Mouse (Mus musculus): ENCODE measurements around the gene Cfap73. TPM values are rescaled to one million over a fixed set of nuclear protein-coding genes. Genes with fewer than 3 reads are reported as not detected.
A peak's percentile ranks its signal among the peaks of the same experiment; 100 is the strongest.

The Cfap73 gene
- polyA plus RNA-seq, 1 experiment: not detected

DNA sequence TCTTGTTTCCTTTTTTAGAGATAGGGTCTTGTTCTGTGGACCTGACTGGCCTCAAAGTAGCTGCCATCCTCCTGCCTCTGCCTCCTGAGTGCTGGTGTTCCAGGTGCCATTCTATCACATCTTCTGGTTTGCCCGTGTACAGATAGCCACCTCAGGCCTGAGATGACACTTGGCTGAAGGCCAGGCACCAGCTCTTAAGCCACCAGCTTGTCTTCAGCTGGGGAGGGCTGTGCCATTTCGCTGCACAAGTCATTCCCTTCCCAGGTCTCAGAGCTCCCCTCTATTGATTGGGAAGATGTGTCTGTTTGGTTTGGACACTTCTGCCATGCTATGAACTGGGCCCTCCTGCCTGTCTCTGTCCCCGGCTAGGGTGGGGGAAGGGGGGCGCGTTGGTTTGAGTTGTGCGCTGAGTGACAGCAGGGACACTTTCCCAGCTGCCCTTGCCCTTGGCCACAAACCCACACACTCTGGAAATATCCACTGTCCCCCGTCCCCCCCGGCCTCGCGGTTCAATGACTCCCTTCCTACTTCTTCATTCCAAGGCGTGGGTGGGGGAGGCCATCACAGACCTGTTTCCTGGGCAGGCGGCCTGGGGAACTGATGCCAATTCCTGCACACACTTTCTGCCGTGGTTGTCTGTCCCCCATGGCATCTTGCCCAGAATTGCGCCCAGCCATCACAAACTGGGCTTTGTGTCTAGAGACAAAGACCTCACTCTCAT is 9.5 kb upstream of the Cfap73 start:
- H3K4me3 ChIP-seq (replicated peaks; ENCODE audit: control insufficient read depth, low read depth, low read length): no peak overlapping the region
- no peak overlapping the region for H3K27ac ChIP-seq (ENCODE audit: control insufficient read depth, insufficient read depth, low read depth, low read length, poor library complexity)
- peaks cover 2% of the 10 kb centered on the region for H3K4me1 ChIP-seq (ENCODE audit: control insufficient read depth, insufficient read depth, low read length)
- WGBS: 5% methylated on average over 14 of the region's 14 CpGs
- TF ChIP-seq CTCF (IDR thresholded peaks at IDR 0.05; ENCODE audit: control insufficient read depth, insufficient read depth, low read length) (no peak), POLR2A (IDR thresholded peaks at IDR 0.05; ENCODE audit: borderline replicate concordance, control insufficient read depth, low read depth, low read length) (no peak)

DNA sequence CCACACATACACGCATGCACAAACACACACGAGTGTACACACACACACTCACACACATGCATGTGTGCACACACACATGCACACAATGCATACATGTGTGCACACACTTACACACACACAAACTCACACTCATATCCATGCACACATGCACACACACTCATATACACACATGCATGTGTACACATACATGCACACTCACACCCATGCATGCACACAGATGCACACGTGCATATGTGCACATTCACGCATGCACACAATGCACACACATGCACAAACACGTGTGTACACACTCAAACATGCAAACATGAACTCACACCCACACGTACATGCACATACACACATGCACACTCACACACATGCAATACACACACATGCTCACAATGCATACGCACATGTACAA is 6.1 kb upstream of the Cfap73 start:
- TF ChIP-seq POLR2A (IDR thresholded peaks at IDR 0.05; ENCODE audit: borderline replicate concordance, control insufficient read depth, low read depth, low read length) (no peak), CTCF (IDR thresholded peaks at IDR 0.05; ENCODE audit: control insufficient read depth, insufficient read depth, low read length) (no peak)
- no peak overlapping the region for H3K4me3 ChIP-seq (replicated peaks; ENCODE audit: control insufficient read depth, low read depth, low read length)
- 85% methylated on average over 7 of the region's 7 CpGs for WGBS
- H3K27ac ChIP-seq (ENCODE audit: control insufficient read depth, insufficient read depth, low read depth, low read length, poor library complexity): no peak overlapping the region
- H3K4me1 ChIP-seq (ENCODE audit: control insufficient read depth, insufficient read depth, low read length): peaks cover 2% of the 10 kb centered on the region

DNA sequence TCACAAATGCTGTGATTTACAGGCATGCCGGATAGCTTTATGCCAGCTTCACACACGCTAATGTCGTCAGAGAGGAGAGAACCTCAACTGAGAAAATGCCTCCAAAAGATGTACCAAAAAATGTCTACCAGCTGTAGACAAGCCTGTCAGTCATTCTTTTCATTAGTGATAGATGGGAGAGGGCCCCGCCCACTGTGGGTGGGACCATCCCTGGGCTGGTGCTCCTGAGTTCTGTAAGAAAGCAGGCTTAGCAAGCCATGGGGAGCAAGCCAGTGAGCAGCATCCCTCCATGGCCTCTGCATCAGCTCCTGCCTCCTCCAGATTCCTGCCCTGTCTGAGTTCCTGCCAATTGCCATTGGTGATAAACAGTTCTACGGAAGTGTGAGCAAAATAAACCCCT is 1.6 kb upstream of the Cfap73 start:
- H3K4me1 ChIP-seq (ENCODE audit: control insufficient read depth, insufficient read depth, low read length): peaks cover 2% of the 10 kb centered on the region
- WGBS: 86% methylated on average over 5 of the region's 5 CpGs

GRCm38 (mm10) chr5:120634860-120635259 is 825 bp upstream of the Cfap73 start:
- 33% methylated on average over 5 of the region's 5 CpGs for WGBS
- H3K4me3 ChIP-seq (replicated peaks; ENCODE audit: control insufficient read depth, low read depth, low read length): no peak overlapping the region
- H3K4me1 ChIP-seq (ENCODE audit: control insufficient read depth, insufficient read depth, low read length): no peaks in the 10 kb centered on the region
- H3K27ac ChIP-seq (ENCODE audit: control insufficient read depth, insufficient read depth, low read depth, low read length, poor library complexity): no peak overlapping the region
- TF ChIP-seq POLR2A (IDR thresholded peaks at IDR 0.05; ENCODE audit: borderline replicate concordance, control insufficient read depth, low read depth, low read length): no peak
- no peak for TF ChIP-seq CTCF (IDR thresholded peaks at IDR 0.05; ENCODE audit: control insufficient read depth, insufficient read depth, low read length)

More for the DNA sequence above, 1.6 kb upstream of the Cfap73 start:
- no peak overlapping the region for H3K27ac ChIP-seq (ENCODE audit: control insufficient read depth, insufficient read depth, low read depth, low read length, poor library complexity)
- TF ChIP-seq CTCF (IDR thresholded peaks at IDR 0.05; ENCODE audit: control insufficient read depth, insufficient read depth, low read length) (no peak), POLR2A (IDR thresholded peaks at IDR 0.05; ENCODE audit: borderline replicate concordance, control insufficient read depth, low read depth, low read length) (no peak)
- H3K4me3 ChIP-seq (replicated peaks; ENCODE audit: control insufficient read depth, low read depth, low read length): no peak overlapping the region

DNA sequence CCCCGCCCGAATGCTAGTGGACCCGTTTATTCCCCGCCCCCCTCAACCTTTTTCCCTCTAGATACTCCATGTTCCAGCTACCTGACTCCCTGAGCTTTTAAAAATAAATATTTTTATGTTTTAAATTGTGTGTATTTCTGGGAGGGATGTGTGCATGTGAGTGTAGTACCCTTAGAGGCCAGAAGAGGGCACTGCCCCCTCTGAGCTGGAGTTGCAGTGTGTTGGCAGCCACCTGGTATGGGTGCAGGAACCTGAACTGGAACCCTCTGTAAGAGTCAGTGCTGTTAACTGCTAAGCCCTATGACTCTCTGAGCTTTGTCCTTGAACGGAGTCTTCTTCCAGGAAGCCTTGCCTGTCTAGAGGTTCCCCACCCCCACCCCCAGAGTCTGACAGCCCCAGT is 2.1 kb downstream of the Cfap73 start:
- no peak overlapping the region for H3K27ac ChIP-seq (ENCODE audit: control insufficient read depth, insufficient read depth, low read depth, low read length, poor library complexity)
- no peaks in the 10 kb centered on the region for H3K4me1 ChIP-seq (ENCODE audit: control insufficient read depth, insufficient read depth, low read length)
- H3K4me3 ChIP-seq (replicated peaks; ENCODE audit: control insufficient read depth, low read depth, low read length): no peak overlapping the region
- no peak for TF ChIP-seq POLR2A (IDR thresholded peaks at IDR 0.05; ENCODE audit: borderline replicate concordance, control insufficient read depth, low read depth, low read length)
- peak; percentile 23; the same call in 1 of the 2 replicates for TF ChIP-seq CTCF (IDR thresholded peaks at IDR 0.05; ENCODE audit: control insufficient read depth, insufficient read depth, low read length)
- WGBS: 84% methylated on average over 5 of the region's 5 CpGs

DNA sequence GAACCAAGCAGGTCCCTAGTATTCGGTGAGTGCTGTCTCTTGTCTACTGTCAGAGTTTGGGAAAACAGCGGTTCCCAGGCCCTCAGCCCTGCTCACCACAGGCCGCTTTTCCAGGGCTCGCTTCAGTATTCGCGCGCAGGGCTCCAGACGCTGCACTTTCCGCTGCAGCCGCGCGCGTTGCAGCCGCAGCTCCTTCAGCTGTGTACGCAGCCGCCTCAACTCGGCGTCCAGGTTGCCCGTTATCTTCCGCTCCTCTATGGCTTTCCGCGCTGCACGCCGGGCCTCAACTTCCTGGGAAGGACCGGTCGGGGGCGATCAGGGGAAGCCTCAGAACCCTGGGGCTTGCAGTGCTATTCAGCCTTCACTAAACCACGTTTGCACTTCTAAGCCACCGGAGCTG is 2.9 kb downstream of the Cfap73 start:
- no peak overlapping the region for H3K4me3 ChIP-seq (replicated peaks; ENCODE audit: control insufficient read depth, low read depth, low read length)
- H3K27ac ChIP-seq (ENCODE audit: control insufficient read depth, insufficient read depth, low read depth, low read length, poor library complexity): no peak overlapping the region
- 14% methylated on average over 29 of the region's 29 CpGs for WGBS
- H3K4me1 ChIP-seq (ENCODE audit: control insufficient read depth, insufficient read depth, low read length): no peaks in the 10 kb centered on the region
- TF ChIP-seq CTCF (IDR thresholded peaks at IDR 0.05; ENCODE audit: control insufficient read depth, insufficient read depth, low read length) (no peak), POLR2A (IDR thresholded peaks at IDR 0.05; ENCODE audit: borderline replicate concordance, control insufficient read depth, low read depth, low read length) (no peak)

DNA sequence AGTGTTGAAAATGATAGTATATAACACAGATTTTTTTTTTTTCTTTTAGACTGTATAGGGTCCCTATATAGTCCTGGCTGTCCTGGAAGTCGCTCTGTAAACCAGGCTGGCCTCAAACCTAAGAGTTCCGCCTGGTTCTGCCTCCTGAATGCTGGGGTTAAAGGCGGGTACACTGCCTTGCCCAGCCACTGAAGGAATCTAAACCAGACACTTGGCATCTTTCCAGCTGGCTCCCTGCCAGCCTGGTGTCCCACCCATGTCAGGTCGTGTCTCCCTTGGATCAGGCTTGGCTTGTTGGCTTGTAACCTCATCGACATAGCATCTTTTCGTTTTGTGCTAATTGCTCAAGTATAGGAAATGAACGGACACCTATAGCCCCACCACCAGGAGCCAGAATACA is 5.4 kb downstream of the Cfap73 start:
- 57% methylated on average over 7 of the region's 7 CpGs for WGBS

DNA sequence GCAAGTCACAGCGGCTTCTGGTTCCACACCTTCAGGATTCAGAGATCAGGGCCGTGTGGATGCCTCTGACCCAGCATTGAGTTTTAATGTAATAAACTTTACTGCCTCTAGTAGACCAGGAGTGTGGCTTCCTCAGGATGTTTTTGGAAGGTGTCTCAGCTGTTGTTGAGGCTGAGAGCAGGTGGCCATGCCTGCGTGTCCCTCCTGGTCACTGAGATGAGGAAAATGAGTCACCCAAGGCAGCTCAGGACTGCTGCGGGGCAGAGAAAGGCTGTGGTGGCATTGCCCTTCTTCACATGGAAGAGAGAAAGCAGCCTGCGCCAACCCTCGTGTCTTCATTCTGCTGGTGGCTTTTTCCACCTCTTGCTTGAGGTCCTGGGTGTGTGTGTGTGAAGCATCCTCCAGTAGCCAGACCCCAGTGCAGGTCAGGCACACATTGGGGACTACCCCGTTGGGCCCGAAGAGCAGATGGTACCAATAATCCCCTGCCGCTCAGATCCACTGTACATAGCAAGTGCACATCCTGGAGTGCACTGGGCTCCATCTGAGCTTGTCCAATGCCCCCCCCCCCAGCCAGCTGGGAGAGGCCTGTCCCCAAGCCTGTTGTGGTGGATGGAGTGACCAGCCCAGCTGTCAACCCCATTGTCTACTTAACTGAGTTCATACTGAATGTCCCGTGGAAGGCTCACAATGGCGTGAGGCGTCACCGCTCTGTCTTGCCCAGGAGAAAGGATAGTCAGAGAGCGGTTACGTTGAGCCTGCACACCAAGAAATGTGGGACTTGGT is 6.3 kb downstream of the Cfap73 start:
- Histone ChIP-seq H3K27ac (ENCODE audit: control insufficient read depth, insufficient read depth, low read depth, low read length, poor library complexity) (no peak overlapping the region), H3K4me1 (ENCODE audit: control insufficient read depth, insufficient read depth, low read length) (no peaks in the 10 kb centered on the region), H3K4me3 (replicated peaks; ENCODE audit: control insufficient read depth, low read depth, low read length) (no peak overlapping the region)
- WGBS: 86% methylated on average over 15 of the region's 15 CpGs
- TF ChIP-seq POLR2A (IDR thresholded peaks at IDR 0.05; ENCODE audit: borderline replicate concordance, control insufficient read depth, low read depth, low read length) (no peak), CTCF (IDR thresholded peaks at IDR 0.05; ENCODE audit: control insufficient read depth, insufficient read depth, low read length) (no peak)

More for the DNA sequence above, 5.4 kb downstream of the Cfap73 start:
- no peak for TF ChIP-seq POLR2A (IDR thresholded peaks at IDR 0.05; ENCODE audit: borderline replicate concordance, control insufficient read depth, low read depth, low read length)
- TF ChIP-seq CTCF (IDR thresholded peaks at IDR 0.05; ENCODE audit: control insufficient read depth, insufficient read depth, low read length): no peak
- Histone ChIP-seq H3K4me3 (replicated peaks; ENCODE audit: control insufficient read depth, low read depth, low read length) (no peak overlapping the region), H3K4me1 (ENCODE audit: control insufficient read depth, insufficient read depth, low read length) (no peaks in the 10 kb centered on the region), H3K27ac (ENCODE audit: control insufficient read depth, insufficient read depth, low read depth, low read length, poor library complexity) (no peak overlapping the region)

Data from bone marrow, adult 2 months (tissue).